Comparison of ENCODE assay signal across 9 mouse cellular contexts in genomic region chr14:20093493-20093892, GRCm38 (mm10). TPM values are rescaled to one million over a fixed set of nuclear protein-coding genes. Genes with fewer than 3 reads are reported as not detected.
DNase-seq lines count a peak whose midpoint lies in the region; ATAC-seq lines count a peak whose summit lies in the region.
"Had no signal": no experiment of that assay in that cellular context is flagged by ENCODE, and none has a peak within 500 bp of the region (broad histone marks: within the 10 kb centered on the region; RNA-seq: fewer than 3 reads in every experiment).

No protein-coding gene starts in this region.

- H3K9me3 ChIP-seq in hindbrain, embryonic 11.5 days (ENCODE audit: control insufficient read depth, low read length): no peaks in the 10 kb centered on the region
- no peaks in the 10 kb centered on the region for H3K9me3 ChIP-seq in hindbrain, embryonic 12.5 days (replicated peaks)
- H3K9me3 ChIP-seq: limb, embryonic 15.5 days had no signal

- H3K9ac ChIP-seq in hindbrain, embryonic 11.5 days (ENCODE audit: low read depth, low read length): no peak overlapping the region
- H3K9ac ChIP-seq in hindbrain, embryonic 12.5 days: no peak overlapping the region
- H3K9ac ChIP-seq: limb, embryonic 15.5 days had no signal

- H3K27ac ChIP-seq in hindbrain, embryonic 11.5 days (ENCODE audit: low read depth, low read length): no peak overlapping the region
- no peak overlapping the region for H3K27ac ChIP-seq in hindbrain, embryonic 12.5 days
- H3K27ac ChIP-seq: limb, embryonic 15.5 days had no signal

- no peaks in the 10 kb centered on the region for H3K4me1 ChIP-seq in hindbrain, embryonic 11.5 days (replicated peaks; ENCODE audit: control insufficient read depth, insufficient read depth, low read length)
- H3K4me1 ChIP-seq in hindbrain, embryonic 12.5 days: no peaks in the 10 kb centered on the region
- H3K4me1 ChIP-seq: limb, embryonic 15.5 days had no signal

- no peaks in the 10 kb centered on the region for H3K27me3 ChIP-seq in hindbrain, embryonic 11.5 days (ENCODE audit: control insufficient read depth, insufficient read depth, low read length)
- 0 out of 2 replicates have a peak, but pooled peaks cover 3% of the 10 kb centered on the region for H3K27me3 ChIP-seq in hindbrain, embryonic 12.5 days
- H3K27me3 ChIP-seq: limb, embryonic 15.5 days had no signal

- WGBS in hindbrain, embryonic 11.5 days: 26% methylated on average over 7 of the region's 7 CpGs
- 23% methylated on average over 7 of the region's 7 CpGs for WGBS in hindbrain, embryonic 12.5 days

- no peak for ATAC-seq in hindbrain, embryonic 11.5 days (ENCODE audit: low FRiP score)
- ATAC-seq in hindbrain, embryonic 12.5 days (ENCODE audit: low FRiP score): no peak

- no peak overlapping the region for H3K4me2 ChIP-seq in hindbrain, embryonic 11.5 days (replicated peaks; ENCODE audit: low read depth, low read length)
- no peak overlapping the region for H3K4me2 ChIP-seq in hindbrain, embryonic 12.5 days (replicated peaks)
- H3K4me2 ChIP-seq: limb, embryonic 15.5 days had no signal

- no peak overlapping the region for H3K4me3 ChIP-seq in hindbrain, embryonic 11.5 days (ENCODE audit: low read depth, low read length)
- no peak overlapping the region for H3K4me3 ChIP-seq in hindbrain, embryonic 12.5 days
- H3K4me3 ChIP-seq: limb, embryonic 15.5 days had no signal

- peak; percentile 51 for DNase-seq in hindbrain, embryonic 11.5 days (ENCODE audit: low spot score)
- DNase-seq in A20 (ENCODE audit: low read depth, low spot score): peak; percentile 41
- DNase-seq in adrenal gland, postnatal 25 days: peak; percentile 47
- DNase-seq in lung, postnatal 14 days: peak; percentile 73
- DNase-seq in cerebellum, adult 8-10 months: no peak
- DNase-seq in natural killer cell, adult 2 months (ENCODE audit: low spot score in 2 of 2): no peak
- no peak for DNase-seq in right cerebral cortex, adult 2 months (ENCODE audit: low spot score in 2 of 2)

- H3K36me3 ChIP-seq in hindbrain, embryonic 11.5 days (ENCODE audit: control insufficient read depth, insufficient read depth, low read length): no peaks in the 10 kb centered on the region
- H3K36me3 ChIP-seq in hindbrain, embryonic 12.5 days: no peaks in the 10 kb centered on the region
- H3K36me3 ChIP-seq: limb, embryonic 15.5 days had no signal

RNA-seq across cellular contexts. Expression of gene Saysd1, which starts 44.8 kb away (rescaled TPM):
- polyA plus RNA-seq in hindbrain, embryonic 11.5 days (2014; fragmentation: Nextera tagmentation; extraction: Ambion mirVana): 12.9 and 14.9 TPM in 2 replicates
- 10.6 and 10.8 TPM in 2 replicates for polyA plus RNA-seq in hindbrain, embryonic 12.5 days (2016; fragmentation: Nextera tagmentation; extraction: Ambion mirVana)
- 8.2 and 9.0 TPM in 2 replicates for total RNA-seq in adrenal gland, postnatal 25 days (2021)

Comparison
In these comparisons a context has a peak if more than half of its experiments do, and no peak if none do; other contexts are left out.
1. DNase-seq: peak in hindbrain, embryonic 11.5 days (single experiment), A20 (single experiment), adrenal gland, postnatal 25 days (single experiment) and lung, postnatal 14 days (single experiment); none in cerebellum, adult 8-10 months (single experiment), natural killer cell, adult 2 months (0 of 2) and right cerebral cortex, adult 2 months (0 of 2).